Mouse (Mus musculus) liver, embryonic 11.5 days (tissue): Measurements from ENCODE around the gene Slc15a5. TPM values are rescaled to one million over a fixed set of nuclear protein-coding genes. Genes with fewer than 3 reads are reported as not detected.

Experiments
- ATAC-seq: fragments of 200-750 bp; cut with Nextera tagmentation; replicated peaks from 2 replicates; pipeline ENCODE4 v1.8.0; 2017; ENCODE audit warnings: moderate number of reproducible peaks, mild to moderate bottlenecking, moderate TSS enrichment, moderate library complexity; ENCODE audit not compliant: low FRiP score
- DNase-seq: peaks from one replicate; pipeline ENCODE4 v3.0.0-alpha.2; 2017; ENCODE audit warnings: low spot score
- H3K27ac ChIP-seq: fragments of 300-500 bp; sonication (generic); 2 replicates; pipeline ENCODE4 v1.5.1; 2014; ENCODE audit warnings: mild to moderate bottlenecking, low read depth, low read length, control low read depth
- H3K27me3 ChIP-seq: fragments of 300-500 bp; sonication (generic); replicated peaks from 2 replicates; pipeline ENCODE4 v1.6.1; 2014; ENCODE audit warnings: low read length, mixed read lengths; ENCODE audit not compliant: control insufficient read depth, insufficient read depth
- H3K36me3 ChIP-seq: fragments of 300-500 bp; sonication (generic); 2 replicates; pipeline ENCODE4 v1.6.1; 2014; ENCODE audit warnings: mild to moderate bottlenecking, low read length, moderate library complexity, mixed read lengths; ENCODE audit not compliant: control insufficient read depth, insufficient read depth
- H3K4me1 ChIP-seq: fragments of 300-500 bp; sonication (generic); replicated peaks from 2 replicates; pipeline ENCODE4 v1.6.1; 2014; ENCODE audit warnings: low read length, mixed read lengths; ENCODE audit not compliant: control insufficient read depth, insufficient read depth
- H3K4me2 ChIP-seq: fragments of 300-500 bp; sonication (generic); 2 replicates; pipeline ENCODE4 v1.6.1; 2014; ENCODE audit warnings: mild to moderate bottlenecking, control low read depth, moderate library complexity
- H3K4me3 ChIP-seq: fragments of 300-500 bp; sonication (generic); 2 replicates; pipeline ENCODE4 v1.5.1; 2014; ENCODE audit warnings: low read depth, low read length, control low read depth
- H3K9ac ChIP-seq: fragments of 300-500 bp; sonication (generic); 2 replicates; pipeline ENCODE4 v1.6.1; 2014; ENCODE audit warnings: low read depth, low read length, control low read depth
- H3K9me3 ChIP-seq: fragments of 300-500 bp; sonication (generic); 2 replicates; pipeline ENCODE4 v1.6.1; 2016; ENCODE audit warnings: low read length, inconsistent platforms, mixed read lengths; ENCODE audit not compliant: control insufficient read depth
- WGBS: fragments of 180-500 bp; shearing (Covaris S2); extraction: QIAGEN DNeasy Blood & Tissue Kit; methylation state at CpG from one replicate; pipeline ENCODE4 v1.1.7; 2014; 5-methylcytosine and 5-hydroxymethylcytosine counted together
- polyA plus RNA-seq: library from polyadenylated mRNA; unstranded; fragments of >200 nt; fragmentation: Nextera tagmentation; extraction: Ambion mirVana; gene quantifications from 2 replicates; pipeline ENCODE4 v1.2.1, GENCODE M21; 2014

The Slc15a5 gene
- polyA plus RNA-seq, 1 experiment from 2014 or later, result not detected

DNA sequence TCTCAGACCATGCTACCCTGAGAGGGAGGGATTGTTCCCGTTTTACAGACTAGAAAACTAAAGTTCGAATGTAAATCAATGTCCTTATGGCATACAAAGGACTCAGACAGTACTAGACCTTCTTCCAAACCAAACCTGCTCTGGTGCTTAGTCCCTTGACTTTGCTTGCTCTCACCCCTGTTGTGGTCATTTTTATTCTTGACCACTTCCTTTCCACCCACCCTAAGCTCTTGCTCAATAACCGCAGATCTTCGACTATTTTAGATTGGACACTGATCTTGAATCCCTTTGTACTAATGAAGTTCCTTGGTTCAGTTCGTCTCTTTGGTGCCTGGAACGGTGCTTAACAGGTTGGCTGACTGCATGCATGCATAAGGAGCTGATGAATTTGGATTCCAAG is 94.5 kb downstream of the Slc15a5 start:
- no peaks in the 10 kb centered on the region for H3K36me3 ChIP-seq
- 67% methylated on average over 6 of the region's 6 CpGs for WGBS
- no peaks in the 10 kb centered on the region for H3K4me1 ChIP-seq
- no peak overlapping the region for H3K27ac ChIP-seq
- no peak overlapping the region for H3K4me3 ChIP-seq
- no peak overlapping the region for H3K9ac ChIP-seq
- no peaks in the 10 kb centered on the region for H3K27me3 ChIP-seq
- H3K4me2 ChIP-seq, result no peak overlapping the region
- no peaks in the 10 kb centered on the region for H3K9me3 ChIP-seq
- ATAC-seq, result no peak
- no peak for DNase-seq

DNA sequence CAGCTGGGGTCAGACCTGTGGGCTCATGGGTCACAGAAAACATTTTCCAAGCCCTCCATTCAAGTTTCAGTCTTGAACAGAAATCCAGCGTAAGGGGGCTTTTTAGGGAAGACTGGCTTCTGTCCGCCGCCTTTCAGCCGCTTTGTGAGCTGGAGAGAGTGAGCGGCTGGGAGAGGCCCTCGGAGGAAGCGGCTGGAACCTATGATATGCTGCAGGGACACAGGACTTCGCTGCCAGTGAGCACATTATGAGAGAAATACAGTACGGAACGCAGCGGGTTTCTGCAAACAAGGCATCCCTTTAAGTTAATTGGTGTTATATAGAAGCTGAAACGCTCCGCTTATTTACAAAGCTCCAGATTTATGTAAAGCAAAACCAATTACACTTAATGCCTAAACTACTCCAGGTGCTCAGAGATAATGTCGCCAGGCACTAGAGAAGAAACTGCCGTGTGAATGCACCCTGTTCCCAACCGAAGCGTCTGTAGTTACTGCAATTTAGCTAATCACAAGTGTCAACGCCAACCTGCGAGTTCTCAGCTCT is 97.5 kb downstream of the Slc15a5 start:
- Histone ChIP-seq H3K27me3 (no peaks in the 10 kb centered on the region), H3K4me2 (no peak overlapping the region), H3K9ac (no peak overlapping the region), H3K4me1 (no peaks in the 10 kb centered on the region), H3K9me3 (no peaks in the 10 kb centered on the region), H3K27ac (no peak overlapping the region), H3K36me3 (no peaks in the 10 kb centered on the region), H3K4me3 (no peak overlapping the region)
- 67% methylated on average over 19 of the region's 19 CpGs for WGBS
- no peak for ATAC-seq
- DNase-seq, result no peak

GRCm38 (mm10) chr6:137980905-137981696 is 98.6 kb downstream of the Slc15a5 start:
- H3K4me2 ChIP-seq, result no peak overlapping the region
- no peaks in the 10 kb centered on the region for H3K36me3 ChIP-seq
- ATAC-seq (no peak), DNase-seq (no peak)
- no peak overlapping the region for H3K4me3 ChIP-seq
- no peak overlapping the region for H3K9ac ChIP-seq
- 77% methylated on average over 10 of the region's 10 CpGs for WGBS
- H3K4me1 ChIP-seq, result no peaks in the 10 kb centered on the region
- no peak overlapping the region for H3K27ac ChIP-seq
- no peaks in the 10 kb centered on the region for H3K9me3 ChIP-seq
- no peaks in the 10 kb centered on the region for H3K27me3 ChIP-seq

DNA sequence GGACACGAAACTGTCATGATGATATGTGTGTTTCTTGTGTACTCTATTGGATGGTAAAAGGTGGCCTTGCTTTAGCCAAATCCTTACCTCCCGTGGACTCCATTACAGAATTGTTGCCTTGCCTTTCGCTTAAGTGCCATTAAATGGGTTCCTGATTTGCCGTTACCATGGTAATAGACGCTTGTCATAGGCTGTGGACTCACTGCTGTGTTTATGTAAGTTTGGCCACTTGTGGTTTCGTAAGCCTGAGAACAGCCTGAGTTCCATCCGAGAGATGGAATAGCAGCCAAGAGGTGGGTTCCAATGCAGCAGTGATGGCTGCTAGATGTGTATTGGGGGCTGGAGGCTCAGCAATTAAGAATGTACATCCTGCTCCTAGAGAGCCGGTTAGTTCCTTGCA is 99.3 kb downstream of the Slc15a5 start:
- H3K4me1 ChIP-seq, result no peaks in the 10 kb centered on the region
- WGBS, result 85% methylated on average over 8 of the region's 8 CpGs
- no peaks in the 10 kb centered on the region for H3K27me3 ChIP-seq
- no peak overlapping the region for H3K27ac ChIP-seq
- no peak for ATAC-seq
- no peak overlapping the region for H3K9ac ChIP-seq
- DNase-seq, result no peak
- no peak overlapping the region for H3K4me3 ChIP-seq
- no peak overlapping the region for H3K4me2 ChIP-seq
- H3K36me3 ChIP-seq, result no peaks in the 10 kb centered on the region
- no peaks in the 10 kb centered on the region for H3K9me3 ChIP-seq

- no peak for DNase-seq
- Histone ChIP-seq H3K9me3 (no peaks in the 10 kb centered on the region), H3K36me3 (no peaks in the 10 kb centered on the region), H3K27ac (no peak overlapping the region), H3K4me1 (no peaks in the 10 kb centered on the region), H3K4me3 (no peak overlapping the region), H3K4me2 (no peak overlapping the region), H3K27me3 (no peaks in the 10 kb centered on the region), H3K9ac (no peak overlapping the region)
- WGBS, result 88% methylated on average over 12 of the region's 12 CpGs
- no peak for ATAC-seq
Observed at GRCm38 (mm10) chr6:137979802-137980201, 99.9 kb downstream of the Slc15a5 start.

- no peak overlapping the region for H3K4me3 ChIP-seq
- no peaks in the 10 kb centered on the region for H3K4me1 ChIP-seq
- ATAC-seq (no peak), DNase-seq (no peak)
- no peak overlapping the region for H3K9ac ChIP-seq
- whole genome bisulfite sequencing, result 95% methylated on average over 3 of the region's 3 CpGs
- no peaks in the 10 kb centered on the region for H3K36me3 ChIP-seq
- H3K27ac ChIP-seq, result no peak overlapping the region
- H3K27me3 ChIP-seq, result no peaks in the 10 kb centered on the region
- H3K4me2 ChIP-seq, result no peak overlapping the region
- no peaks in the 10 kb centered on the region for H3K9me3 ChIP-seq
Observed at GRCm38 (mm10) chr6:137976021-137976420, 103.7 kb downstream of the Slc15a5 start.

DNA sequence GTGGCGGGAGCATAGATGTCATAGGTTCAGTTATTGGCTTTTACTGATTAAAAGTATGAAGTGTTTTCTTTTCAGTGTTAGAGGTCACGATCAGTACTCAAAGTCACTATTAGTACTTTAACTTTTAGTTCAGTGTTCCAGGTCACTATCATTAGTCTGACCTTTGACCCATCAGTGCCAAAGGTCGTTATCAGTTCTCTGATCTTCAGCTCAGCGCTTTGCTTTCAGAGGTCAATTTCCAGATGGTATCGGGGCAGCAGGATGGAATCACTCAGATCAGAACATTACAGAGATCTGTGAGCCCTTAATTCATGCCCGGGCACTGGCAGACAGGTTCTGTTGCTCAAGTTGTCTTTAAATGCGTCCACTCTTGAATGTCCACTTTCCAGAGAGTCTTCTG is 116.0 kb downstream of the Slc15a5 start:
- Histone ChIP-seq H3K36me3 (no peaks in the 10 kb centered on the region), H3K4me2 (no peak overlapping the region), H3K4me1 (no peaks in the 10 kb centered on the region), H3K9ac (no peak overlapping the region), H3K9me3 (no peaks in the 10 kb centered on the region), H3K4me3 (no peak overlapping the region), H3K27me3 (no peaks in the 10 kb centered on the region), H3K27ac (no peak overlapping the region)
- WGBS, result 63% methylated on average over 7 of the region's 7 CpGs
- ATAC-seq, result no peak
- no peak for DNase-seq

DNA sequence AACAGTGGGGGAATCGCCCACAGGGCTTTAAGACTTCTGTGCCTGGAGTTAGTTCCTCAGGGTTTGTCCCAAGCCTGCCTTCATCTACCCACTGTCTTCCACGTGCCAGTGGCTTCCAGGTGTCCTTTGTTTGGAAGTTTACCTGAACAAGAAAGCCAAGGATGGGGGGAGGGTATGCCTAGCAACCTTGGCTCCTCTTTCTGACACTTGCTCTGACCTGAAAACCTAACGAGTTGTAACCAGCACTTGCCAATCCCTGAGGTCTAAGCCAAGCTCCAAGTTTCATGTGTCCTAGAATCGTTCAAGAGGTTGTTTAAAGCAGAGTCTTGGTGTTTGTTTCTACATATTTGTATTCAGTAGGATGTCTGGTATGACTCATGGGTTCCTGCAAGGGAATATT is 116.9 kb downstream of the Slc15a5 start:
- Histone ChIP-seq H3K27me3 (no peaks in the 10 kb centered on the region), H3K9ac (no peak overlapping the region), H3K4me3 (no peak overlapping the region), H3K4me2 (no peak overlapping the region), H3K27ac (no peak overlapping the region), H3K36me3 (no peaks in the 10 kb centered on the region), H3K4me1 (no peaks in the 10 kb centered on the region), H3K9me3 (no peaks in the 10 kb centered on the region)
- 59% methylated on average over 4 of the region's 4 CpGs for WGBS
- no peak for ATAC-seq
- no peak for DNase-seq
